Mouse (Mus musculus) embryo, embryonic 11.5 days (tissue): ENCODE results near the gene Lamtor3.
"Not testable (repeated sequence)": the region's sequence is repeated elsewhere in the genome, so short reads cannot be mapped to it uniquely, and the experiment has no call there.

Experiments
- DNase-seq: peaks from one replicate; pipeline ENCODE4 v3.0.0-alpha.2; 2012; ENCODE audit warnings: low read depth, low spot score

Gene Lamtor3

DNA sequence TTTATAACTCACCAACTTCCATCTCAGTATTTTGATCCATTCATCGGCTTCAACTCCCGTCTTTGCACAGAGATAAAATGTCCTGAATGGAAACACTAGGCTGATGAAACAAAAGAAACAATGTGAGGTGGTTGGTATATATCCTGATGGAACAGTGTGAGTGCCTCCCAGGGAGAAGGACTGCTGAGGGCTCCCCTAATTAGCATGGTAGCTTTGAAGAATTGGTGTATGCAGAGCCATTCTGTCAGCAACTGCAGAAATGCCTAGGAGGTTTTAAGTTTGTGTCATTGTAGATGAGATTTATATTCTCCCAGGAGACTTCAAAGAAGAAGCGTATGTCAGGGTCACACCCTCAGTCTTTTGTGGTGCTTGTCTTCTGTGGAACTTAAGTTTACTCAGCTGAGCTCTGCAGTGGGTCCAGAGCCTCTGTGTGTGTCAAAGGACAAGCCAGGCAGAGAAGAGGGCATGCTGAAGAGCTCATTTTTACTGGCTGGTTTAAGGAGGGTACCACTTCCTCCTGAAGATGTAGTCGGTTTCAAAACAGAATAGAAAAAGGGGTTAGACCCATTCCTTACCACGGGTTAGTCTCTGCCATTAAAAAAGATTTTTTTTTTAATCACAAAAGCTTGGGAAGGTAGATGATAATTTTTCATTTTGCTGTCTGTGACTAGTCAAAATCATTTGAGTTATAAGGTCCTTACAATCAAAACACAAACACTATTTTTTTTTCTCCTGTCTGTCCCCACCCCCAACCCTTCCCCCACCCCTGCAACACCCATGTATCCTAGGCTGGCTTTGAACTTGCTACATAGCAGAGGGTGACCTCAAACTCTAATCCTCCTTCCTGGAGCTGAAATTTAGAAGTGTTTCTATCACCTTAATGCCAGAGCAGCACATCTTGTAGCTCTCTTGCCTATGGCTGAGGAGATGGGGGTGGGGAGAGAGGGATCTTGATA, 17.5 kb downstream of the Lamtor3 start:
- DNase-seq = no peak

DNA sequence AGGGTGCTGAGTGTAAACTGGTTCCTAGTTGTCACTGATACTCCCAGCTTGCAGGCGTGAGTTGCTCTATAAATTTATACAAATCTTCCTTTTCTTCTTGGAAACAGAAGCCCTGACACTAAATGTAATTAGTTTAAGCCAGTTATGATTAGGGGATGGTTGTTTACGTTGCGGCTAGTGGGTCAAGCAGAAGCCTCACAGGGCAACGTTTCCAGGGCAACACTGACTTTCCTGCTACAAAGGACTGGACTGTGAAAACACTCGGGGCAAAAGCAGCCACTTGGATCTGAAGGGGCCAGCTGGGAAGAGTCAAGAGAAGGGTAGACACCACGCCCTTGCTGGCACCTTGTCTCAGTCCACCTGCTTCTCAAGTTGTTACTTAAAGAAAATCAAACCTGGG, 18.2 kb downstream of the Lamtor3 start:
- no peak for DNase-seq

DNA sequence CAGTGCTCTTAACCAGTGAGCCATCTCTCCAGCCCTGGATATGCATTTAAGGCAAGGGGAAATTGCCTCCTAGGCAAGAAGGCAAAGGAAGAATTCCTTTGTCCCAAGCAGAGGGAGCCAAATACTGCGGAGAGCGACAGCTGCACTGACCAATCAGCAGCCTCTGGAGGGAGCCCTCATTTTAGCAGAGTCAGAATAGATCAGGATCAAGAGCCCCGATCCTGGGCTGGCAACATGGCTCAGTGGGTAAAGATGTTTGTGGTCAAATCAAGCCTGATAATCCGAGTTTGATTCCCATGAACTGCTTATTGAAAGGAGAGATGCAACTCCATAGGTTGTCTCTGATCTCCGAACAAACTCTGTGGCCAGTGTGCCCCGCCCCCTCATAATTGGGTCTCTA, 20.3 kb downstream of the Lamtor3 start:
- no peak for DNase-seq

DNA sequence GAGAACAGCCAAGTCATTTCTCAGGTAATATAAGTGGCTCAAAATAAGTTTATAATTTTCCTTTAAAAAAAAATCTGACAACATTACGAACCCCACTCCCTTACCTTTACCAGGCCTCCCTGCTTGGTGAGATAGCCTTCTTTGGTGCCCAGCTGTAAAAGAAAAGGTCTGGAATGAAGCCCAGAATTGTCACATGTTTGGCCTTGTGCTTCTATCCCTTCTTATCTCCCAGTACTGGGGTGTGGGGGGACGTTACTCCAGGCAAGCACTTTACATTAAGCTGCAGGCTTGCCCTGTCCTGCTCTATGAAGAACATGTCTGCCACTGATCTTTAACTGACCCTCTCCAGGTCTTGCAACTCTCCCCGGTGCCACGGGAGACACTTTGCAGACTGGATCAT, 22.5 kb downstream of the Lamtor3 start:
- DNase-seq = no peak

DNA sequence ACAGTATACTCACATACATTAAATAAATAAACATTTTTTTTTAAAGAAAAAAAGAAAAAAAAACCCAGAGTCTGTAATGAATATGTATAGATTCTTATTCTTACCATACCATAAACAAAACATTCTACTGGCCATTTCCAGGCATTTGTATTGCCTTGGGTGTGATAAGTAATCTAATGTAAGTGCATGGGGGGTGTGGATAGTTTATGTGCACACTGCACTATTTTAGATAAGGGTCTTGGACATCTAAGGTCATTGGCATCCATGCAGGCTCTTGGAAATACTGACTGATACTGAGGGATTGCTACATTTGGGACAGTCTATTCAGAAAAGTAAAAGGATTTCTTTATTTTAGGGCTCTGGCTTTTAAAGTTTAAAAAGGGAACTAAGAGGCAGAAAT, 23.2 kb downstream of the Lamtor3 start:
- DNase-seq = no peak

DNA sequence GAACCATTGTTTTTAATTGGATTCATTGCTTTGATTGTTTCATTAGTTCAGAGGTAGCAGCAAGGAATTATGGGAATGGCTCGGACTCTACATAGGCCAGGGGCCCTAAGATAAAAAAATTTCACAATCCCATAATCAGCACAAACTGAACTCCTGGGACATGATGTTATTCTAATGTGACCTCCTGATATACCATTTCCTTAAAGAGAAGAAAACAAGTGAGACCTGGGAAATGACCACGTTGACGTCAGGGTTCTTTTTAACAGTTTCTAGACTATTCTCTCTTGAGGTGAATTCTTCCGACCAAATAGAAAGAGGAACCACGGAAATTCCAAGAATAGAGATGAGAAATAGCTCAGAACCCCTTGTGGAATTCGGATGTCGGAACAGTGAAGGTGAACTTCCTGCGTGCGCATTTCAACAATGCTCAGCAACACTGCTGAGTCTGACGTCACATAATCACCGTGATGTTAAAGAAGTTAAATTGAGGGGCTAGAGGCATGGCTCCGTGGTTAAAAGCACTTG, 23.9 kb downstream of the Lamtor3 start:
- DNase-seq = no peak

DNA sequence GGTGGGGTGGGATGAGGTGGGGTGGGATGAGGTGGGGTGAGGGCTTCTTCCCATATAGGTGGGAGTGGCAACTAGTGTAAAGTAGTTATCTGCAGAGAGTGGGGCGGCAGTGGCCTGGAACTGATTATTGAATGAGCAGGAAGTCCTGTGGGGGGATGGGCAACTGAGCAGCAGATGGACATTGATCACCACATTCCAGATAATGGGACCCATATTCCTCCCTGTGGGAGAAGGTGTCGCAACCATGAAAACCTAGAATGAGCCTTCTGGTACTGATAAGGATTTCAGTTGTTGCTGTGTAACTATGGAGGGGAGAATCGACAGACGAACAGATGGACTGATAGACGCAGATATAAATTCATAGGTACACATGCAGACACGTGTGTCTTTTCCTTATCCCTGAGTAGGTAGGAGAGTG, 25.4 kb downstream of the Lamtor3 start:
- DNase-seq = no peak

DNA sequence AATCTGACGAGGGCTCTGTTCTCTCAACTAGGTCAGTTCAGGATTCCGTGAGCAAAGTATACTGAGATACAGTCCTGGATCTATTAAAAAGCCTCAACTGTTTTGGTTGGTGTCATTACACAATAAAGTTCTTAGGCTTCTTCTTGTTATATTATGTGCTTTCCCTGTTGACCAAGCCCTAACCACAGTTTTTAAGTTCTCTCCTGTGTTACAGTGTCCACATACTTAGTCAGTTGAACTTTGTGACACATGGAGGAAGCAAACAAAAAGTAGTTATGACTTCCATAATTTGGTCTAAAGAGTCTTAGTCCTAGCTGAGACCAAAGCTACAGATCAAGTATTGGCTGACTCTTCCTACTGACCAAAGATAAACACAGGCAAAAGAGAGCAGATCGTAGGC, 28.5 kb downstream of the Lamtor3 start:
- DNase-seq = no peak

DNA sequence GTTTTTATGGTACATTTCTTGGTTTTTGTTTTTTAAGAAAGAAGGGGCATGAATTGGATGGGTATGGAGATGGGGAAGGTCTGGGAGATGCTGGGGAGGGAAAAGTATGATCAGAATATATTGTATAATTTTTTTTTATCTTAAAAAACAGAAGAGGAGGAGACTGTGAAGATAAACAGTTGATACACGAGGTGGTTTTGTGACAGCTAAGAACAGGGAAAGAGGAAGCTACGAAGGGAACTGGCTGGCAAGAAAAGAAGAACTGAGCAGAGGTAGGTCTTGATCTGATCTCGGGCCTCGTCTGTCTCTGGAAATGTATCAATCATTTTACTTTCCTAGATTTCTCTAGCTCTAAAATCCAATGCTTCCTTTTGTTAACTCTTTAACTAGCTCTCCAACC, 29.2 kb downstream of the Lamtor3 start:
- DNase-seq = no peak

DNA sequence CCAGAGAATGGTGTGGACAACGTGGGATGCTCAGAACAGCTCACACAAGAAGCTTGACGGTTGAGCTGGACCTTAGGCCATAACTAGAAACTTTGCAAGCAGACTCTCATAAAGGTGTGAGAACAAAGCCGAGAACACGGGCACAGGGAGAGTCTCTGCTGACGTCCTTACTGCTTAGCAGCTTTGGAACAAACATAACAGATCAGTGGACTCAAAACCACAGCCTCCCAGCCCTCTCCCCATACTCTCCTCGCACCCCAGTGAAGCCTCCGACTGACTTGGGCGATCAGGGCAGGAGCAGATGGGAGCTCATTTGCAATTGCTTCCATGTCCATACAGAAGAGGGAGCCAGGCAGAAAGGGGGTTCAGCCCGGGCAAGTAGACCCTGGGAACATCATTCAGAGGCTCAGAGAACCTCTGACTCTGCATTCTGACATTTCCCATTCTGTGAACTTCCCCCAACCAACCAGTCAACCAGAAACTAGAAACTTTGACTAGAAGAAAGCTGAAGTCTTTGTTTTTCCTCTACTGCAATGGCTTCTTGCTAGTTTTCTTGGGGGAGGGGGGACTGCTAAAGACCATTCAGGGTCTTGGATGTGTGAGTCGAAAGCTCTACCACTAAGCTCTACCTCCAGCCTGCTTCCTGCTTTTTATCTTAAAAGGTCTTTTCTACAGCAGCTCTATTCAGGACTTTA, 32.0 kb downstream of the Lamtor3 start:
- no peak for DNase-seq

DNA sequence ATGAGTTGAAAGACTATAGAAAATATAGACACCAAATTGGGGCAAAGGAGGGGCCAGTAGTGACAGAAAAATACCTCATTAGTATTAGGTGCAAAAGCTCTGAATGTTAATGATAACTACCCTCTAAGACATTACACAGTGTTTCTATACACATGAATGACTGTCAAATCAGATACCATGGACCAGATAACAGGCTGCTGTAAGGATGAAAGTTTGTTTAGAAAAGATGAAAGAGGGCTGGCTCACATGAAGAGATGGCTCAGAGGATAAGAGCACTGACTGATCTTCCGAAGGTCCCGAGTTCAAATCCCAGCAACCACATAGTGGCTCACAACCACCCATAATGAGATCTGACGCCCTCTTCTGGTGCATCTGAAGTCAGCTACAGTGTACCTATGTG, 33.0 kb downstream of the Lamtor3 start:
- not testable (repeated sequence) for DNase-seq

DNA sequence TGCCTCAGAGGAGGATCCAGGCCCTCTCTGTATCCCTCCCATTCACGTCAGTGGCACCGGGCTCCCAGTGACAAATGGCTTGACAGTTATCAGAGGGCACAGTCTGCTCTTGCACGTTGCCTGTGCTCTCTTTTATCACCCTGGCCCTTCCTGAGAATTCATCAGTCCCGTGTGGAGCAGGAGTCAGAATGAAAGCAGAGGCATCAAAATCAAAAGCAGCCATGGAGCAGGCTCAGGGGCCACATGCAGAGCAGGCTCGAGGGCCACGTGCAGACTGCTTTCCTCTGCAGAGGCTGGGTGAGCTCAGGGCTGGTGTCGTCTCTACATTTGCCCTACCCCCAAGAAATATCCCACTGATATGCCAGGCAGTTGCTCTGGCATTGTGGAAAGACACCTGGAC, 33.5 kb downstream of the Lamtor3 start:
- DNase-seq = no peak

DNA sequence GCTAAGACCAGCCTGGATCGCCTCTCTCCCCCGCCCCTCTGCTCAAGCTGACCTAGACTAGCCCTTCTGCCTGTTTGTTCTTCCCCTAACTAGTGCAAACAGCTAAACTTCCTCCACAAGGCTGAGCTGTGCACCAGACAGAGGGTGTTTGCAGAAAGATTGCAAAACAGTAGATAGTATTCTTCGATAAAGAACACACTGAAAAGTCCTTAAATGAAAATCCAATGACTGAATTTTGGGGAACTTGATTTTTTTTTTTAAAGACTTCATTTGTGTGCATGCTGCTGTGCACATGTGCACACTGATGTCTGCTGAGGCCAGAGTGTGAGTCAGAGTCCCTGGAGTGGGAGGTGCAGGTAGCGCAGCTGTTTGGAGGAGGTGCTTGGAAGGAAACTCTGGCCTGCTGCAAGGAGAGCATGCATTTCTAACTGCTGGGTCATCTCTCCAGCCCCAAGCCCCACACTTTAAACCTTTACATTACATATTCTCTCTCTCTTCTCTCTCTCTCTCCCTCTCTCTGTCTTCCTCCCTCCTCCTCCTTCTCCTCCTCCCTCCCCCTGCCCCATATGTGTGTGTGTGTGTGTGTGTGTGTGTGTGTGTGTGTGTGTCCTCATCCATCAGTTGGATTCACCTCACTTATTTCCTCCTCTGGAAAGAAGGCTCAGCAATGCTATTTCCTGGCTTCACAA, 34.1 kb downstream of the Lamtor3 start:
- DNase-seq = no peak

DNA sequence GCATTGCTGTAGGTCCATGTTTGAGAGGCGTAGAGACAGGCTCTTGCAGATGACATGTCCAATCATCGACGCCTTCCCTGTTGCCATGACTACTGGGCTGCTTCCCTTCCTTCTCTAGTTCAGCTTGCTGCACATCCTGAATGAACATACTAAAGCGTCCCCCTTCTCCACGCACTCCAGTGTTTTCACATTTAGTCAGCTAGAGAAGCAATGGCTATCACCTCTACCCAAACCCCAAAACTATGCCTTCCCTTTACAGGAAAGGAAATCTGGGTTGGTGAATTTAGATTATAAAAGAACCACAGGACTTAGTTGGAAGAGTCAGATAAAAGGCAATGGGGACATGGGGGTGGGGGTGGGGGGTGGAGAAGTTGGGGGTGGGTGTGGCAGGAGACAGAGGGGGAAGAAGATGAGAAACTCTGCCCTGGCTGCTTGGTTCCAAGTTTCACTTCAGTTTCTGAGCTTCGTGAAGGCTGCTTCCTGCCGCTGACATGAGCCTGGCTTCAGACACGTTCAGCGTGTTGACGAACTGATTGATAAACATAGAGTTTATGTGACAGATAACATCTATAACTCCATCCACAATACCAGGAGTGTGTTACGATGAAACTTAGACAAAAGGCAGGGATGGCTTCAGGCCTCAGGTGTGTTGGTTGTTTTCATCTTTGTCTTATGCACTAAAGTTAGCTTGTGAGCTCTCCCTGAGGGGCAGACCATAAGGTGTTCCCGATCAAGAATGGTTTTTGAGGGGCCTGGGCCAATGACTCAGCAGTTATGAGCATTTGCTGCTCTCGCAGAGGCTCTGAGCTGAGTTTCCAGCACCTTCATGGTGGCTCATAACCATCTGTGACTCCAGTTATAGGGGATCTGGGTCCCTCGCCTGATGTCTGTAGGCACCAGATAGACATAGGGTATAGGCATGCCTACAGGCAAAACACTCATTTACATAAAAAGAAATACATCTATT, 34.9 kb downstream of the Lamtor3 start:
- peak; percentile 36 for DNase-seq

DNA sequence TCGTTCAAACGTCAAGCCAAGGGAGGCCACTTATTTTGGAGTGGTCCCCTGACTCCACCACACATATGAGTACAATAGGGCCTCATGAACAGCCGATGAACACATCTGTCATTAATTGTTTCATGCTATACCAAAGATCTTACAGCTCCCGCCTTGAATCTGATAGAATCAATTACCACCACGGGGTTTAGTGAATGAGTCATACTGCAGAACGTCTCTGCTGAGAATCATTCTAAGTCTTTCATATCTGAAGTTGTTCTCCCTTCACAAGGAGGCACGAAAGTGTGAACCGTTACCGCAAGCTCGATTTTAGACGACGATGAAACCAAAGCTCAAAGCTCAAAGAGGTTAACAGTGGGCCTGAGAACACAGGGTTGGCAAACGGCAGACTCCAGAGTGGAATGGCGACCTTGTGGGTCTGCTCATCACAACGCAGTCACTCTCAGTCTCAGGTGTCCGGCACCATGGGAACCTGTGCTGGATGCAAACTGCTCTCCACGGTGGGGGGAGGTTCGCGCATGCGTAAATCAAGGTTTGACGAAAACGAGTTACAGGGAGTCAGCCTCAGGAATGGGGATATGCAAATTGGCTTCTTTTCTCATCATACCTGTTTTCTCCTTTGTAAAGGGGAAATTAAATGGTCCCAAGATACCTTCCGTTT, 36.1 kb downstream of the Lamtor3 start:
- DNase-seq = no peak

DNA sequence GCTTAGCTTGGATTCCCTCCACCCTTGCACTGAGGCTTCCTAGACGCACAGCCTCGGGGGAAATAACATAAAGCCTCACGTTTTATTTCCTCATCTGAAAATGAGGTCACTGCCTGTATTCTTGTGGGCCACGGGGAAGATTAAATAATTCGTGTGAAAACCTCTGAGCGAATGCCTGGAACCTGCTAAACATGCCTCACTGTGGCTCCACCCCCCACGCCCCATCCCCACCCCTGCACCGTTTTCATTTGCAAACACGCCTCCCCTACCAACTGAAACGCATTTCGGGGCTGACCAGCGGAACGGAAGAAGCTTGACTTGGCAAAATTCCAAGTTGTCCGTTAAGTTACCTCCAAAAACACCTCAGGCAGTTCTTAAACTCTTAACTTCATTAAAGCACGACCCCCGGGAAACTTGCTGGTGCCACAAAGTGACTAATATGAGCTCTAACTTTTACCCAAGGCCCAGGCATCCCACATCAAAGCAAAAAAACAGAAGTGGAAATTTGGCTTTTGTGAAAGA, 37.3 kb downstream of the Lamtor3 start:
- DNase-seq = no peak

DNA sequence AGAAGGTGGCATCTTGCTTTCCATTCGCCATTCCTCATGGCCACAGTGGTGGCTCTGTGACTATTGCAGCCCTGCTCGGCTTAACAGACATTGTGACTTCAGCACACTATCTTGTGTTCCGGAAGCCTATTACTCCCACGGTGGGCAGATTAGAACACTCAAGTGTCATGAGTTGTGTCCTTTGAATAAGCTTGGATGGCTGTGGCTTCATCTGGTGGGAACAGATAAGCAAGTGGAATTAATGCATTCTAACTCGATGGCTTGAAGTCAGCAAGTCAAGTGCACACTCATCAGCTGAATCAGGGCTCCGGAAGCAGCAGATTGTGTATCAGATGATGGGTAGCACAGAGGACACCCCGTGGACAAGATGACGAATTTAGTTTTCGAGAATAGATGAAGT, 39.6 kb downstream of the Lamtor3 start:
- DNase-seq = no peak

DNA sequence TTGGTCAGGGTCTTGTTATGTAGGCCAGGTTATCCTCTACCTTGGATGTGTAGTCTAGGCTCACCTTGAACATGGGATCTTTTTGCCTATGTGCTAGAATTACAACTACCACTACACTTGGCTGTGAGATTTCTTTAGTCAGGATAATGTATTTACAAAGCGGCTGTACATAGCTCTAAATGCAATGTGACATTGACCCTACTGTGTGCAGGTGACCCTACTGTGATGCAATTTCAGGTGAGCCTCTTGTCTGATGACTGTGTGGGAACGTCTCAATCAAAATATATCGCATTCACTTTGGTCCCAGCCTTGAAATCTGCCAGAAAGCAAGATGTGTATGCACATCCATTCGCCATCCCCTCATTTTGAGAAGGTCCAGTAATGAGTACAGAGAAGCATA, 40.0 kb downstream of the Lamtor3 start:
- no peak for DNase-seq

DNA sequence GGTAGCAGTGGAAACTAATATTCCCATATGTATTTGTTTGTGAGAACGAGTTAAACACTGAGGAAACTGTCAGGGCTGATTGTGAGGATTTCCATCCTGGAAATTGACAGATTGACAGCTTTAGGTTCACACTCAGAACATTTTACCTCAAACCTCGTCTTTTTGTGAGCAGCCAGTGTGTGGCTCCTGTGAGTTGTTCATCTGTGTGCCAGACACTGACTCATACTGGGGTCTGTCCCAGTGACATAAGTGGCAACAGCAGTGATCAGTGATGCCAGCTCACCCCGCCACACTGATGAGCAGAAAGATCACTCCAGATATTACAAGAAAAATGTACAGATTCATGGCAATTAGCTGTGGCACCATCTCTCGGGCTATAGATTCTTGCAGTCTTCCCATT, 41.1 kb downstream of the Lamtor3 start:
- no peak for DNase-seq

DNA sequence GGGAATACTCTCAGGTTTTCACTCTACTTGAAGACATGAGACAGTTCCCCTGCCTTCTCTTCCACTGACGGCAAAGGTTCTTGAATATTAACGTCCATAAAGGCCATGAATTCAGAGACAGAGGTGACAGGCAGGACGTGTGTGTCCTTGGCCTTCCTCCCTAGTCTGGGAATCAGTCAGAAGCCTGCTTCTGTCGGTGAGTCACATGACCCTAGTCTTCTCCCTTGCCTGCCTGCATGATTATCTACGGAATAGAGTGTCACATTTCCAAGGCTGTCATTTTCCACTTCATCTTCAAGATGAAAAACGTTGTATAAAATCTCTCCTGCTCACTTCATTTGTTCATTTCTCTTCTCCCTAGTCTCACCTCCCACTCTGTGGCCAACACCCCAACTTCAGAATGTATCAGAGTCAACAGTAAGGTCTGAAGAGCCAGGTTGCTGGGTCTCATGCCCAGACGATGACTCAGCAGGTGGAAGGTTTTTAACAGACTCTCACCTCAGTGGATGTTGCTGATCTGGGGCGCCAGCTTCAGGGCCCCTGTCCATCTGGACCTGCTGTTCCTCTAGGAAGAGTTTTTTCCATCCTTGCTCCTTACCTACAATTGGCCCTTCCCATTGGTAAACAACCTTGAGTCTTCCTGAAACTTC, 43.6 kb downstream of the Lamtor3 start:
- no peak for DNase-seq
